Mouse (Mus musculus): ENCODE results near the gene Trim46.

- no peak for TF ChIP-seq USF1 (IDR thresholded peaks at IDR 0.05; ENCODE audit: low read depth)
- no peak for TF ChIP-seq TCF3 (IDR thresholded peaks at IDR 0.05; ENCODE audit: insufficient read length, low read depth)
- no peak for TF ChIP-seq POLR2AphosphoS2 (IDR thresholded peaks at IDR 0.05; ENCODE audit: insufficient read length, low read depth)
- TF ChIP-seq MAX (IDR thresholded peaks at IDR 0.05; ENCODE audit: low read depth) = no peak
- no peak for TF ChIP-seq POLR2A (IDR thresholded peaks at IDR 0.05; ENCODE audit: insufficient read length, low read depth)
- no peak for TF ChIP-seq E2F4 (IDR thresholded peaks at IDR 0.05; ENCODE audit: insufficient read depth)
- TF ChIP-seq CEBPB (IDR thresholded peaks at IDR 0.05; ENCODE audit: insufficient read depth, poor library complexity, severe bottlenecking) = no peak
- no peak for TF ChIP-seq SRF (IDR thresholded peaks at IDR 0.05; ENCODE audit: control insufficient read depth, insufficient read length, low read depth)
- no peak for TF ChIP-seq MYOD1 (IDR thresholded peaks at IDR 0.05; ENCODE audit: control insufficient read depth in 1 of 3, insufficient read length in 2 of 3, low read depth in 2 of 3)
Measured at GRCm38 (mm10) chr3:89210162-89210561, 35.9 kb downstream of the Trim46 start.

Measured in myocyte (in vitro differentiated cells).